Mouse (Mus musculus) heart, postnatal 0 days (tissue): ENCODE results near the gene Hnrnpc. TPM values are rescaled to one million over a fixed set of nuclear protein-coding genes. Genes with fewer than 3 reads are reported as not detected.

ENCODE experiments used
- ATAC-seq: fragments of 200-750 bp; cut with Nextera tagmentation; 2 replicates; pipeline ENCODE4 v1.8.0; 2017; ENCODE audit warnings: low read depth, moderate number of reproducible peaks, moderate library complexity; ENCODE audit not compliant: insufficient read depth
- DNase-seq: peaks from one replicate; pipeline ENCODE4 v3.0.0-alpha.2; 2016; ENCODE audit warnings: low spot score
- H3K27ac ChIP-seq: fragments of 300-500 bp; sonication (generic); 2 replicates; pipeline ENCODE4 v1.5.1; 2014; ENCODE audit warnings: low read depth, mild to moderate bottlenecking
- H3K27me3 ChIP-seq: fragments of 300-500 bp; sonication (generic); 2 replicates; pipeline ENCODE4 v1.6.1; 2014; ENCODE audit warnings: low read length, mixed read lengths; ENCODE audit not compliant: control insufficient read depth, insufficient read depth
- H3K36me3 ChIP-seq: fragments of 300-500 bp; sonication (generic); replicated peaks from 2 replicates; pipeline ENCODE4 v1.6.1; 2014; ENCODE audit warnings: low read length, mixed read lengths; ENCODE audit not compliant: control insufficient read depth, insufficient read depth
- H3K4me1 ChIP-seq: fragments of 300-500 bp; sonication (generic); 2 replicates; pipeline ENCODE4 v1.6.1; 2014; ENCODE audit warnings: antibody characterized with exemption; ENCODE audit not compliant: control insufficient read depth, insufficient read depth
- H3K4me2 ChIP-seq: fragments of 300-500 bp; sonication (generic); 2 replicates; pipeline ENCODE4 v1.6.1; 2014; ENCODE audit warnings: low read depth, mild to moderate bottlenecking, low read length, moderate library complexity
- H3K4me3 ChIP-seq: fragments of 300-500 bp; sonication (generic); 2 replicates; pipeline ENCODE4 v1.5.1; 2014; ENCODE audit warnings: low read depth, low read length
- H3K9ac ChIP-seq: fragments of 300-500 bp; sonication (generic); replicated peaks from 2 replicates; pipeline ENCODE4 v1.6.1; 2014; ENCODE audit warnings: low read depth, low read length, mixed read lengths
- H3K9me3 ChIP-seq: fragments of 300-500 bp; sonication (generic); replicated peaks from 2 replicates; pipeline ENCODE4 v1.6.1; 2016; ENCODE audit warnings: low read length; ENCODE audit not compliant: control insufficient read depth
- CTCF ChIP-seq: IDR thresholded peaks from 2 replicates; pipeline ENCODE4 v1.5.1; 2016; ENCODE audit warnings: antibody characterized with exemption, control low read depth, low read depth
- EP300 ChIP-seq: IDR thresholded peaks from 2 replicates; pipeline ENCODE4 v1.6.1; 2016; ENCODE audit warnings: antibody characterized with exemption, low read depth
- WGBS: fragments of 180-500 bp; shearing (Covaris S2); extraction: QIAGEN DNeasy Blood & Tissue Kit; methylation state at CpG from one replicate; pipeline ENCODE4 v1.1.7; 2014; 5-methylcytosine and 5-hydroxymethylcytosine counted together
- polyA plus RNA-seq: library from polyadenylated mRNA; unstranded; fragments of >200 nt; fragmentation: Nextera tagmentation; extraction: Ambion mirVana; gene quantifications from 2 replicates; pipeline ENCODE4 v1.2.1, GENCODE M21; 2015
- total RNA-seq: library from RNA; depleted of rRNA; stranded (reverse); fragments of >200 nt; gene quantifications from 2 replicates; pipeline ENCODE4 v1.2.3, GENCODE M21; 2014; ENCODE audit warnings: low replicate concordance

The Hnrnpc gene
- total and polyA plus RNA-seq, 2 experiments from 2014 or later = 42.4 to 170 TPM

GRCm38 (mm10) chr14:52108025-52108424 is 4.2 kb upstream of the Hnrnpc start:
- no peak overlapping the region for H3K4me2 ChIP-seq
- no peak for DNase-seq
- H3K27ac ChIP-seq = no peak overlapping the region
- no peak for TF ChIP-seq CTCF
- TF ChIP-seq EP300 = no peak
- no peaks in the 10 kb centered on the region for H3K27me3 ChIP-seq
- 74% methylated on average over 2 of the region's 2 CpGs for WGBS
- H3K36me3 ChIP-seq = no peaks in the 10 kb centered on the region
- ATAC-seq = no peak
- H3K4me3 ChIP-seq = no peak overlapping the region
- no peak overlapping the region for H3K9ac ChIP-seq
- no peaks in the 10 kb centered on the region for H3K9me3 ChIP-seq
- H3K4me1 ChIP-seq = no peaks in the 10 kb centered on the region; the same call in 1 of the 2 replicates

- Histone ChIP-seq H3K27me3 (no peaks in the 10 kb centered on the region), H3K9ac (peak overlapping the region; percentile 28), H3K4me3 (no peak overlapping the region), H3K9me3 (no peaks in the 10 kb centered on the region), H3K36me3 (no peaks in the 10 kb centered on the region; the same call in 1 of the 2 replicates), H3K4me2 (peak overlapping the region; percentile 38), H3K27ac (peak overlapping the region; percentile 84), H3K4me1 (peaks cover 3% of the 10 kb centered on the region; the same call in 1 of the 2 replicates)
- DNase-seq = peak; percentile 76
- TF ChIP-seq EP300 (no peak), CTCF (no peak)
- 8% methylated on average over 10 of the region's 10 CpGs for WGBS
- ATAC-seq = no peak
Observed at GRCm38 (mm10) chr14:52106741-52107140, 2.9 kb upstream of the Hnrnpc start.

DNA sequence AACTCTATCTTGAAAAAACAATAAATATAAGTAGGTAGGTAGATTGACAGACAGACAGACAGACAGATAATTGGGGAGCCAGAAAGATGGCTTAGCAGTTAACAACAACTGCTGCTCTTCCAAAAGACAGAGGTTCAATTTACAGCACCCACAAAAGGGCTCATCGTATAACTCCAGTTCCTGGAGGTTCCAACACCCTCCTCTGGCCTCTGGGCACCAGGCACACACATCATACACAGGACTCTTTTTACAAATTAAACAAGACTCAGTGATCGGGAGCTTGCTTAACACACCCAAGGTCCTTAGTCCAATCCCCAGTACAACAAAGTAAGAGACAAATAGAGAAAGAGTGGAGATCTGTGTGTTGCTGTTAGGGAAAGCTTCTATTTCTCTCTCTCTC is 1.5 kb upstream of the Hnrnpc start:
- WGBS = 88% methylated on average over 2 of the region's 2 CpGs
- H3K27ac ChIP-seq = no peak overlapping the region
- TF ChIP-seq CTCF (no peak), EP300 (no peak)

GRCm38 (mm10) chr14:52104677-52105285 is 953 bp upstream of the Hnrnpc start:
- no peaks in the 10 kb centered on the region; the same call in none of the 2 replicates for H3K36me3 ChIP-seq
- H3K4me2 ChIP-seq = peak overlapping the region; percentile 57
- ATAC-seq (0 out of 2 replicates have a peak, but pooled peaks have one; percentile 3), DNase-seq (no peak)
- H3K27me3 ChIP-seq = no peaks in the 10 kb centered on the region
- 42% methylated on average over 7 of the region's 7 CpGs for WGBS
- H3K9me3 ChIP-seq = no peaks in the 10 kb centered on the region
- peak overlapping the region; percentile 94 for H3K27ac ChIP-seq
- H3K4me3 ChIP-seq = peak overlapping the region; percentile 22
- H3K9ac ChIP-seq = peak overlapping the region; percentile 51; the same call in 1 of the 2 replicates
- H3K4me1 ChIP-seq = peaks cover 18% of the 10 kb centered on the region
- no peak for TF ChIP-seq EP300
- no peak for TF ChIP-seq CTCF

More for the DNA sequence above, 1.5 kb upstream of the Hnrnpc start:
- no peaks in the 10 kb centered on the region; the same call in none of the 2 replicates for H3K36me3 ChIP-seq
- H3K4me1 ChIP-seq = peaks cover 16% of the 10 kb centered on the region
- DNase-seq = no peak
- no peak overlapping the region for H3K4me2 ChIP-seq
- no peak overlapping the region for H3K9ac ChIP-seq
- no peak overlapping the region for H3K4me3 ChIP-seq
- no peaks in the 10 kb centered on the region for H3K9me3 ChIP-seq
- H3K27me3 ChIP-seq = no peaks in the 10 kb centered on the region
- ATAC-seq = no peak

DNA sequence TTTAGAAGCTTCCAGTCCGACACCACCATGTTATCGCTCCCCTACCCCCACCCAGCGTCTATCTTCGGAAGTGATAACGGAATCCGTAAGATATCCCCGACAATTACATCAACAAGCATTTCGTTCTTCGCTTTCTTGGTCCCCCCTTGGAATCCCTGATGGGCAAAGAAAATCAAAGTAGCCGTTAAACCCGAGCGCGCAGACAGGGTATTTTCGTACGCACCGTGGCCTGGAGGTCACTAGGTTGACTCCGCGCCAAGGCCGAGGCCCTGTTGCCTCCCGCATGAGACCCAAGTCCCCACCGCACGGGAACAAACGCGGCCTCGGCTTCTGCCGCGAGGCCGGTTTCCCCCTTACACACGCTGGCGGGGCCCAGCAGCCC is 363 bp downstream of the Hnrnpc start:
- peak; percentile 37 for DNase-seq
- peaks cover 21% of the 10 kb centered on the region for H3K4me1 ChIP-seq
- H3K36me3 ChIP-seq = no peaks in the 10 kb centered on the region; the same call in none of the 2 replicates
- peak; percentile 15; the same call in 1 of the 2 replicates for ATAC-seq
- no peaks in the 10 kb centered on the region for H3K9me3 ChIP-seq
- 0% methylated on average over 30 of the region's 30 CpGs for WGBS
- peak overlapping the region; percentile 65 for H3K4me2 ChIP-seq
- peak overlapping the region; percentile 95 for H3K9ac ChIP-seq
- no peaks in the 10 kb centered on the region for H3K27me3 ChIP-seq
- no peak for TF ChIP-seq CTCF
- no peak for TF ChIP-seq EP300
- peak overlapping the region; percentile 99 for H3K27ac ChIP-seq
- H3K4me3 ChIP-seq = peak overlapping the region; percentile 85
